Mouse (Mus musculus) liver, adult 2 months (tissue): Measurements from ENCODE around the gene Phlda2. TPM values are rescaled to one million over a fixed set of nuclear protein-coding genes. Genes with fewer than 3 reads are reported as not detected.

ENCODE experiments used
- DNase-seq: peaks from one replicate; pipeline ENCODE4 v3.0.0-alpha.2; 2011; ENCODE audit warnings: low read depth, low spot score; ENCODE audit errors: extremely low read depth
- H3K27ac ChIP-seq: fragments of 200-500 bp; replicated peaks from 2 replicates; pipeline ENCODE4 v1.5.1; 2012; ENCODE audit warnings: low read depth, mild to moderate bottlenecking, control low read depth, inconsistent platforms, low read length; ENCODE audit not compliant: insufficient read depth
- H3K27me3 ChIP-seq: fragments of 200-500 bp; 2 replicates; pipeline ENCODE4 v1.6.1; 2012; ENCODE audit warnings: mild to moderate bottlenecking, moderate library complexity, low read length, inconsistent platforms; ENCODE audit not compliant: control insufficient read depth, insufficient read depth
- H3K36me3 ChIP-seq: fragments of 200-500 bp; 2 replicates; pipeline ENCODE4 v1.6.1; 2012; ENCODE audit warnings: low read length, inconsistent platforms; ENCODE audit not compliant: control insufficient read depth, insufficient read depth
- H3K4me1 ChIP-seq: fragments of 200-500 bp; 2 replicates; pipeline ENCODE4 v1.6.1; 2011; ENCODE audit warnings: low read length; ENCODE audit not compliant: control insufficient read depth, insufficient read depth
- H3K4me3 ChIP-seq: fragments of 200-500 bp; 2 replicates; pipeline ENCODE4 v1.5.1; 2011; ENCODE audit warnings: low read depth, mild to moderate bottlenecking, control low read depth, low read length, moderate library complexity; ENCODE audit not compliant: insufficient read depth
- H3K79me2 ChIP-seq: fragments of 200-500 bp; 2 replicates; pipeline ENCODE4 v1.6.1; 2012; ENCODE audit warnings: inconsistent platforms, mild to moderate bottlenecking, low read length, moderate library complexity; ENCODE audit not compliant: control insufficient read depth, insufficient read depth
- H3K9ac ChIP-seq: fragments of 200-500 bp; 2 replicates; pipeline ENCODE4 v1.6.1; 2012; ENCODE audit warnings: low read depth, mild to moderate bottlenecking, control low read depth, inconsistent platforms, low read length
- CTCF ChIP-seq: fragments of 200-500 bp; IDR thresholded peaks from 2 replicates; pipeline ENCODE4 v1.5.1; 2011; ENCODE audit warnings: low read depth, low read length, control low read depth
- POLR2A ChIP-seq: fragments of 200-500 bp; IDR thresholded peaks from 2 replicates; pipeline ENCODE4 v1.6.1; 2011; ENCODE audit warnings: low read length, control low read depth; ENCODE audit not compliant: insufficient read depth; ENCODE audit errors: extremely low read depth
- WGBS: fragments of 180-500 bp; shearing (Covaris S2); methylation state at CpG from one replicate; pipeline ENCODE4 v1.1.7; 2018; 5-methylcytosine and 5-hydroxymethylcytosine counted together
- polyA plus RNA-seq: library from polyadenylated mRNA; depleted of rRNA; stranded (reverse); fragments of >200 nt; gene quantifications from 2 replicates; pipeline ENCODE4 v1.2.3, GENCODE M21; 2012; rRNA removed
- total RNA-seq: library from RNA; depleted of rRNA; stranded (reverse); fragments of >200 nt; gene quantifications from 2 replicates; pipeline ENCODE4 v1.2.3, GENCODE M21; 2014; rRNA removed

Phlda2 gene
- total and polyA plus RNA-seq, 2 experiments = 0.28 to 0.40 TPM

DNA sequence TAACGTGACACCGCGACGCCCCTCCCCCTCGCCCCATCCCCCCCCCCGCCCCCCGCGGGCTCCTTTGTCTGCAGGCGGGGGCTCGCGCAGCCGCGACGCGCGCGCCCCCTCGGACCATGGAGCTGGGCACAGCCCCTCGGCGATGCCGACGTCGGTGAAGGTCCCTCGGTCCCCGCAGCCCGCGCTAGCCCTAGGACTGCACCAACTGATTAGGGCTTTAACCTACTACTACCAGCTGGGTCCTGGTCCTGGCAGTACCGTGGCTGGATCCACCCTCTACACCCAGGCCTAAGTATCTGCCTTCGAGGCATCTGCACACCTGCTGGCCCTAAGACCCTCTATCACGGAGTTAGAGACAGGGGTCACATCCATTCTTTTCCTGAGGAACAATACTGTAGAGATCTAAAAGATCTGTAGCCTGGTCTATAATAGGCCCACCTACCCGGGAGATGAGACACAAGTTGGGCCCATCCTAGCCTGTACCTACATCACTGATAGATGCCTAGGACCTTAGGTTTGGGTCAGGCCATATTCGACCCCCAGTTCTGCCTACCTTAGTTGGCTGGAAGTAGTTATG lies 41.6 kb downstream of the Phlda2 start:
- no peak for DNase-seq
- no peaks in the 10 kb centered on the region for H3K36me3 ChIP-seq
- H3K9ac ChIP-seq = no peak overlapping the region
- H3K79me2 ChIP-seq = no peaks in the 10 kb centered on the region
- peaks cover 24% of the 10 kb centered on the region for H3K27me3 ChIP-seq
- WGBS = 40% methylated on average over 27 of the region's 32 CpGs
- TF ChIP-seq CTCF = no peak
- no peak for TF ChIP-seq POLR2A
- H3K4me3 ChIP-seq = peak overlapping the region; percentile 31; the same call in 1 of the 2 replicates
- H3K4me1 ChIP-seq = no peaks in the 10 kb centered on the region; the same call in 1 of the 2 replicates
- no peak overlapping the region for H3K27ac ChIP-seq

DNA sequence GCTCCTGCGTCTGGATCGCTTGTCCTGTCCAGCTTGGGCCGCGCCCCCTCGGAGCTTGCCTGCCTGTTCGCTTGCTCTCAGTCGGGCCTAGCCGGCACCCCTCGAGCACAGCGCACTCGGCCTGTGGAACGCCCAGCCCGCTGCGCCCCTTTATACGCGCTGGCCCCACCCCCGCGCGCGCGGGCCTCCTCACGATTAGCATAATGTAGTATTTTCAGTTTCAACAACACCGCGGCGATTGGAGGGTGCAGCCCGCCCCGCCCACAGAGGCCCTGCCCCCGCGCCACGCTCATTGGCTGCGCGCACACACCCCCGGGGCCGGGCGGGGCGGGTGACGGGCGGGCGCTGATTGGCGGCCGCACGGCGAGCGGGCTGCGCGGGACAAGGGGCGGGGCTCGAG lies 42.1 kb downstream of the Phlda2 start, which contains the start of gene Cdkn1c:
TSS of gene Cdkn1c (minus strand) at position 177 of the 400 bp plus-strand sequence.
- TF ChIP-seq POLR2A (peak; percentile 46; the same call in 1 of the 2 replicates), CTCF (no peak)
- no peaks in the 10 kb centered on the region; the same call in 1 of the 2 replicates for H3K4me1 ChIP-seq
- peak within 1 kb of the TSS; percentile 68 for H3K4me3 ChIP-seq
- no peak within 1 kb of the TSS for H3K27ac ChIP-seq
- peak within 1 kb of the TSS; percentile 62 for H3K9ac ChIP-seq
- WGBS = 22% methylated on average over 48 of the region's 48 CpGs
- DNase-seq = peak; percentile 48
- H3K27me3 ChIP-seq = peaks cover 24% of the 10 kb centered on the region
- no peaks in the 10 kb centered on the region for H3K79me2 ChIP-seq
- no peaks in the 10 kb centered on the region for H3K36me3 ChIP-seq

DNA sequence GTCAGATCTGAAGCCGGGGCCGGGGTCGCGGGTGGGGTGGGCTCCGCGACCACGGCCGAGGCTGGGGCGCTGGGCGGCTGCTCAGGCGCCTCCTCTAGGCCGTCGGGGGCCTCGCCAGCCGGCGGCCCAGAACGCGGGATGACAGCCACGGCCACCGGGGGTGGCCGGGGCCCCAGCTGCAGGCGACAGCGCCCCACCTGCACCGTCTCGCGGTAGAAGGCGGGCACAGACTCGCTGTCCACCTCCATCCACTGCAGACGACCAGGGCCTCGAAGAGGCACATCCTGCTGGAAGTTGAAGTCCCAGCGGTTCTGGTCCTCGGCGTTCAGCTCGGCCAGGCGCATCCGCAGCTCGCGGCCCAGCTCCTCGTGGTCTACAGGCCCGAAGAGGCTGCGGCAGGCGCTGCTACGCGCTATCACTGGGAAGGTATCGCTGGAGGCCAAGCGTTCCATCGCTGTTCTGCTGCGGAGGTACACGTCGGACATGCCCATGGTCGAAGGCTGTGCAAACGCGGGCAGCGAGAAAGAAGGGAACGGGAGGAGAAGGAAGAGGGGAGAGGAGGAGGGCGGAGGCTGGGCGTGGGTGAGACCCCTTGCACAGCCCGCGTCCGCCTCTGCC lies 42.6 kb downstream of the Phlda2 start:
- DNase-seq = no peak
- Histone ChIP-seq H3K4me3 (peak overlapping the region; percentile 68), H3K27ac (no peak overlapping the region), H3K9ac (peak overlapping the region; percentile 62), H3K79me2 (no peaks in the 10 kb centered on the region), H3K4me1 (peaks cover 2% of the 10 kb centered on the region; the same call in 1 of the 2 replicates), H3K36me3 (no peaks in the 10 kb centered on the region), H3K27me3 (peaks cover 24% of the 10 kb centered on the region)
- WGBS = 33% methylated on average over 57 of the region's 60 CpGs
- no peak for TF ChIP-seq CTCF

DNA sequence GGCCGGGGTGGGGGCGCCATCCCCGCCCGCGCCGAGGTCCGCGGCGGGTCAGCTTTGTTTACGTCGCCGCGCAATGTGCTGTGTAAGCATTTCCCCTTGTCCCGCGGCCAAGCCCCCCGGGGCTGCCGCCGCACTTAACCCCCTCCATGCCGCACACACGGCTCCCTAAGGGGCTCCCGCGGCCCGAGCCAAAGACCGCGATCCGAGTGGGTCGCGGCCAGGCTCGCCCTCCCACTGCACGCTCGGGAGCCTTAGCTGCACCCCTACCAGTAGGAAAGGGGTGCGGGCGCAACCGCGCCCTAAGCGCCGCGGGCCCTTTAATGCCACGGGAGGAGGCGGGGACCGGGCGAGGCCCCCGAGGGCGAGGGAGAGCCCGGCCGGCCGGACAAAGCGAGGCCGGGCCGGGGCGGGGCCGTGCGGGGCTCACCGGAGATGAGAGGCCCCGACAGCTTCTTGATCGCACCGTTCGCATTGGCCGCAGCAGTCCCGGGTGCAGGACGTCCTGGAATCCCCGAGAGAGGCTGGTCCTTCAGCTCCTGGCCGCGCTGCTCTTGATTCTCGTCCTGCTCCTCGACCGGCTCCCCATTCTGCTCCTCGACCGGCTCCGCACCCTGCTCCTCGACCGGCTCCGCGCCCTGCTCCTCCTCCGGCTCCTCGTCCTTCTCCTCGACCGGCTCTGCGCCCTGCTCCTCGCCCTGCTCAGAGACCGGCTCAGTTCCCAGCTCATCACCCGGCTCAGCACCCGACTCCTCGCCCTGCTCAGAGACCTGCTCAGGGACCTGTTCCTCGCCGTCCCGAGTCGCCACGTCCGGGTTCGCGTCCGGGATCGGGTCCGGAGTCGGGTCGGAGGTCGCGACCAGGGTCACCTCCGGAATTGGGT lies 43.4 kb downstream of the Phlda2 start:
- H3K79me2 ChIP-seq = no peaks in the 10 kb centered on the region
- H3K9ac ChIP-seq = peak overlapping the region; percentile 49
- no peak overlapping the region for H3K27ac ChIP-seq
- peaks cover 20% of the 10 kb centered on the region for H3K27me3 ChIP-seq
- no peak for DNase-seq
- H3K4me3 ChIP-seq = peak overlapping the region; percentile 68
- no peaks in the 10 kb centered on the region for H3K36me3 ChIP-seq
- peaks cover 2% of the 10 kb centered on the region; the same call in 1 of the 2 replicates for H3K4me1 ChIP-seq
- TF ChIP-seq CTCF (no peak), POLR2A (no peak)
- 22% methylated on average over 95 of the region's 100 CpGs for WGBS

DNA sequence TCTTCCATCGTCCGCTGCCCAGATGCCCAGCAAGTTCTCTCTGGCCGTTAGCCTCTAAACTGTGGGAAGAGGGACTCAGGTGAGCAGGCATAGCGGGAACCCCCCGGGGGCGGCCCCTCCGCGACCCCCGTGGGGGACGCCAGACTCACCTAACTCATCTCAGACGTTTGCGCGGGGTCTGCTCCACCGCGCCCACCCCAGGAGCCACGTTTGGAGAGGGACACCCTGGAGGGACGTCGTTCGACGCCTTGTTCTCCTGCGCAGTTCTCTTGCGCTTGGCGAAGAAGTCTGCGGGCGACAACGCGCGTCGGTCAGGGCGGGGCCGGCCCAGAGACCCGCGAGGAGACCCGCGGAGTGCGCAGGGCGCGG lies 44.0 kb downstream of the Phlda2 start:
- WGBS = 28% methylated on average over 38 of the region's 38 CpGs
- DNase-seq = no peak
- Histone ChIP-seq H3K4me1 (peaks cover 2% of the 10 kb centered on the region; the same call in 1 of the 2 replicates), H3K27me3 (peaks cover 18% of the 10 kb centered on the region), H3K4me3 (peak overlapping the region; percentile 54), H3K27ac (no peak overlapping the region), H3K9ac (peak overlapping the region; percentile 18; the same call in 1 of the 2 replicates), H3K79me2 (no peaks in the 10 kb centered on the region), H3K36me3 (no peaks in the 10 kb centered on the region)
- no peak for TF ChIP-seq CTCF

Other genes starting within 250 kb of the Phlda2 start
- gene Cdkn1c, start 42.1 kb downstream of the Phlda2 start, total RNA-seq = 2.4 and 4.4 TPM in 2 replicates
- 2.2 and 5.2 TPM in 2 replicates for gene Cdkn1c, start 42.1 kb downstream of the Phlda2 start, polyA plus RNA-seq
- gene Slc22a18, start 29.4 kb downstream of the Phlda2 start, total RNA-seq = 64.4 and 95.4 TPM in 2 replicates
- 344 and 377 TPM in 2 replicates for gene Slc22a18, start 29.4 kb downstream of the Phlda2 start, polyA plus RNA-seq
- gene Nap1l4, start 46.0 kb upstream of the Phlda2 start, total RNA-seq = 40.7 and 42.0 TPM in 2 replicates
- gene Nap1l4, start 46.0 kb upstream of the Phlda2 start, polyA plus RNA-seq = 24.0 and 25.7 TPM in 2 replicates
- gene Cars, start 96.9 kb upstream of the Phlda2 start, total RNA-seq = 13.6 and 17.9 TPM in 2 replicates
- 15.2 and 20.0 TPM in 2 replicates for gene Cars, start 96.9 kb upstream of the Phlda2 start, polyA plus RNA-seq
- 0.37 and 0.87 TPM in 2 replicates for gene Tnfrsf26, start 125.6 kb upstream of the Phlda2 start, total RNA-seq
- 0.12 and 0.26 TPM in 2 replicates for gene Tnfrsf26, start 125.6 kb upstream of the Phlda2 start, polyA plus RNA-seq
- gene Tnfrsf22, start 146.5 kb upstream of the Phlda2 start, total RNA-seq = 0.37 and 0.40 TPM in 2 replicates
- 0.68 and 0.93 TPM in 2 replicates for gene Tnfrsf22, start 146.5 kb upstream of the Phlda2 start, polyA plus RNA-seq
- gene Tnfrsf23, start 182.7 kb upstream of the Phlda2 start, total RNA-seq = 0.34 TPM in 1 of 2 replicates, not detected in the other
- gene Tnfrsf23, start 182.7 kb upstream of the Phlda2 start, polyA plus RNA-seq = 0.49 and 0.54 TPM in 2 replicates